Comparison of ENCODE assay signal across 7 mouse cellular contexts in the genomic region with DNA sequence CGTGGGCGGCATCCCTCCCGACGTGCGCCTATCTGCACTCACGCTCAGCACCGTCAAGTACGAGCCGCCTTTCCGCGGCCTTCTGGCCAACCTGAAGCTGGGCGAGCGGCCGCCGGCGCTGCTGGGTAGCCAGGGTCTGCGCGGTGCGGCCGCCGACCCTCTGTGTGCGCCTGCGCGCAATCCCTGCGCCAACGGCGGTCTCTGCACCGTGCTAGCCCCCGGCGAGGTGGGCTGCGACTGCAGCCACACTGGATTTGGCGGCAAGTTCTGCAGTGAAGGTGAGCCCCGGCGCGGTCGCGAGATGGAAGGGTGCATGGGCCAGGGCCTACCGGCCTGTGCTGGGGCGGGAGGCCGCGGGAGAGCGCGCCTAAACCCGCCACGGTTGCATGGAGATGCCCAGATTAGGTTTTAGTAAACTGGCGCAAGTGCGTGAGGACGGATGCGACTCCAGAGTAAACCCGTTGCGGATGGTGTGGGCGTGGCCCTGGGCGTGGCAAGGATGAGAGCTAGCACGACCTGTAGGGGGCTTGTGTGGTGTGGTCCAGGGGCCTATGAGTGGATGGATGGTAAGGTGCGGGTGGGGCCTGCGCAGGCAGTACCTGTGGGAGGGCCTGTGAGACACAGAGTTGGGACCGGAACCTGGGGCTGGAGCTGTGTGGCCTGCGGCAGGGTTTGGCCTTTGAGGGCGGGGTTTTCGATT. TPM values are rescaled to one million over a fixed set of nuclear protein-coding genes. Genes with fewer than 3 reads are reported as not detected.
DNase-seq lines count a peak whose midpoint lies in the region; ATAC-seq and TF ChIP-seq lines count a peak whose summit lies in the region.

No protein-coding gene starts in this region.

- no peak for ATAC-seq in forebrain, postnatal 0 days
- ATAC-seq in liver, postnatal 0 days: no peak
- ATAC-seq in stomach, embryonic 15.5 days (ENCODE audit: insufficient read depth, low FRiP score, low read depth): no peak

- peak overlapping the region; percentile 54 for H3K4me2 ChIP-seq in forebrain, postnatal 0 days (ENCODE audit: low read depth)
- H3K4me2 ChIP-seq in liver, postnatal 0 days (ENCODE audit: low read depth, low read length): no peak overlapping the region
- H3K4me2 ChIP-seq in stomach, embryonic 15.5 days: peak overlapping the region; percentile 59

- H3K4me1 ChIP-seq in E14TG2a.4 (replicated peaks; ENCODE audit: low read depth, low read length): peaks cover 61% of the 10 kb centered on the region
- H3K4me1 ChIP-seq in forebrain, postnatal 0 days (ENCODE audit: insufficient read depth): peaks cover 47% of the 10 kb centered on the region
- H3K4me1 ChIP-seq in liver, postnatal 0 days (ENCODE audit: insufficient read depth): peaks cover 11% of the 10 kb centered on the region
- peaks cover 16% of the 10 kb centered on the region for H3K4me1 ChIP-seq in stomach, embryonic 15.5 days

- peak; percentile 16; the same call in 1 of the 2 replicates for TF ChIP-seq CTCF in E14TG2a.4 (conservative IDR thresholded peaks at IDR 0.05; ENCODE audit: low read length)
- TF ChIP-seq CTCF in forebrain, postnatal 0 days (IDR thresholded peaks at IDR 0.05; ENCODE audit: low read depth): peak; percentile 48
- no peak for TF ChIP-seq CTCF in liver, postnatal 0 days (IDR thresholded peaks at IDR 0.05; ENCODE audit: low read depth)

- H3K9ac ChIP-seq in forebrain, postnatal 0 days: peak overlapping the region; percentile 47
- H3K9ac ChIP-seq in liver, postnatal 0 days (replicated peaks): no peak overlapping the region
- H3K9ac ChIP-seq in stomach, embryonic 15.5 days: no peak overlapping the region

- no peak for TF ChIP-seq EP300 in liver, postnatal 0 days (IDR thresholded peaks at IDR 0.05; ENCODE audit: low read depth)

- H3K27me3 ChIP-seq in E14TG2a.4 (ENCODE audit: insufficient read depth, low read length): peaks cover 47% of the 10 kb centered on the region
- no peaks in the 10 kb centered on the region for H3K27me3 ChIP-seq in forebrain, postnatal 0 days (ENCODE audit: insufficient read depth, low read length)
- peaks cover 65% of the 10 kb centered on the region for H3K27me3 ChIP-seq in liver, postnatal 0 days (ENCODE audit: insufficient read depth, low read length)
- peaks cover 82% of the 10 kb centered on the region for H3K27me3 ChIP-seq in stomach, embryonic 15.5 days (replicated peaks)

- H3K9me3 ChIP-seq in E14TG2a.4 (ENCODE audit: low read length): no peaks in the 10 kb centered on the region
- no peaks in the 10 kb centered on the region for H3K9me3 ChIP-seq in forebrain, postnatal 0 days (ENCODE audit: low read length)
- H3K9me3 ChIP-seq in liver, postnatal 0 days (ENCODE audit: low read length): no peaks in the 10 kb centered on the region
- H3K9me3 ChIP-seq in stomach, embryonic 15.5 days: no peaks in the 10 kb centered on the region

- H3K27ac ChIP-seq in forebrain, postnatal 0 days (ENCODE audit: low read depth, low read length): 0 out of 2 replicates have a peak overlapping the region, but pooled peaks have one; percentile 15
- H3K27ac ChIP-seq in liver, postnatal 0 days (ENCODE audit: low read depth): no peak overlapping the region
- H3K27ac ChIP-seq in stomach, embryonic 15.5 days: no peak overlapping the region

- DNase-seq in CD4-positive helper T cell, adult 2 months (ENCODE audit: low read depth, low spot score): peak; percentile 71
- no peak for DNase-seq in forebrain, postnatal 0 days
- peak; percentile 57 for DNase-seq in liver, postnatal 0 days
- no peak for DNase-seq in frontal cortex, adult 2 months (ENCODE audit: extremely low spot score in 1 of 2, low spot score in 1 of 2)
- DNase-seq in layer of hippocampus, postnatal 25 days (ENCODE audit: extremely low spot score in 1 of 2, low spot score in 1 of 2): no peak

- H3K36me3 ChIP-seq in E14TG2a.4 (ENCODE audit: insufficient read depth, low read length): no peaks in the 10 kb centered on the region
- peaks cover 12% of the 10 kb centered on the region; the same call in 1 of the 2 replicates for H3K36me3 ChIP-seq in forebrain, postnatal 0 days (ENCODE audit: insufficient read depth)
- H3K36me3 ChIP-seq in liver, postnatal 0 days (replicated peaks; ENCODE audit: insufficient read depth, low read length): no peaks in the 10 kb centered on the region
- H3K36me3 ChIP-seq in stomach, embryonic 15.5 days: no peaks in the 10 kb centered on the region

- H3K4me3 ChIP-seq in E14TG2a.4 (replicated peaks; ENCODE audit: low read length): peak overlapping the region; percentile 86
- H3K4me3 ChIP-seq in forebrain, postnatal 0 days (ENCODE audit: low read depth, low read length): peak overlapping the region; percentile 29
- peak overlapping the region; percentile 17; the same call in 1 of the 2 replicates for H3K4me3 ChIP-seq in liver, postnatal 0 days (ENCODE audit: low read depth, low read length)
- peak overlapping the region; percentile 32 for H3K4me3 ChIP-seq in stomach, embryonic 15.5 days (replicated peaks)

- WGBS in forebrain, postnatal 0 days: 6% methylated on average over 60 of the region's 60 CpGs
- WGBS in liver, postnatal 0 days (ENCODE audit: insufficient replicate concordance): 2% methylated on average over 60 of the region's 60 CpGs
- WGBS in stomach, embryonic 15.5 days: under 1% methylated on average over 60 of the region's 60 CpGs

RNA-seq across cellular contexts. Expression of gene Nrxn2, which starts 10.1 kb away (rescaled TPM):
- 213 and 256 TPM in 2 replicates for total RNA-seq in forebrain, postnatal 0 days (2014; rRNA removed)
- 45.1 and 49.4 TPM in 2 replicates for polyA plus RNA-seq in forebrain, postnatal 0 days (2015; fragmentation: Nextera tagmentation; extraction: Ambion mirVana)
- polyA plus RNA-seq in liver, postnatal 0 days (2015; fragmentation: Nextera tagmentation; extraction: Ambion mirVana): 0.96 and 0.97 TPM in 2 replicates
- polyA plus RNA-seq in stomach, embryonic 15.5 days (2015; fragmentation: Nextera tagmentation; extraction: Ambion mirVana): 1.4 and 2.7 TPM in 2 replicates
- 393 and 395 TPM in 2 replicates for polyA plus RNA-seq in frontal cortex, adult 2 months (2012; rRNA removed)
- 100 to 1,000 TPM; 404 to 465 TPM for total RNA-seq in layer of hippocampus, postnatal 25 days (2021)

RNA-seq across cellular contexts. Expression of gene Rasgrp2, which starts 29.5 kb away (rescaled TPM):
- total RNA-seq in forebrain, postnatal 0 days (2014; rRNA removed): 125 and 170 TPM in 2 replicates
- polyA plus RNA-seq in forebrain, postnatal 0 days (2015; fragmentation: Nextera tagmentation; extraction: Ambion mirVana): 130 and 150 TPM in 2 replicates
- polyA plus RNA-seq in liver, postnatal 0 days (2015; fragmentation: Nextera tagmentation; extraction: Ambion mirVana): 90.7 and 93.5 TPM in 2 replicates
- polyA plus RNA-seq in stomach, embryonic 15.5 days (2015; fragmentation: Nextera tagmentation; extraction: Ambion mirVana): 55.8 and 57.6 TPM in 2 replicates
- polyA plus RNA-seq in frontal cortex, adult 2 months (2012; rRNA removed): 70.0 and 74.0 TPM in 2 replicates
- total RNA-seq in layer of hippocampus, postnatal 25 days (2021): 10 to 100 TPM; 29.3 to 29.8 TPM

RNA-seq across cellular contexts. Expression of gene Pygm, which starts 44.5 kb away (rescaled TPM):
- 6.2 and 8.8 TPM in 2 replicates for total RNA-seq in forebrain, postnatal 0 days (2014; rRNA removed)
- 4.7 and 7.6 TPM in 2 replicates for polyA plus RNA-seq in forebrain, postnatal 0 days (2015; fragmentation: Nextera tagmentation; extraction: Ambion mirVana)
- polyA plus RNA-seq in liver, postnatal 0 days (2015; fragmentation: Nextera tagmentation; extraction: Ambion mirVana): 2.5 and 8.9 TPM in 2 replicates
- polyA plus RNA-seq in stomach, embryonic 15.5 days (2015; fragmentation: Nextera tagmentation; extraction: Ambion mirVana): 10.3 and 12.8 TPM in 2 replicates
- 39.0 and 54.8 TPM in 2 replicates for polyA plus RNA-seq in frontal cortex, adult 2 months (2012; rRNA removed)
- total RNA-seq in layer of hippocampus, postnatal 25 days (2021): 10 to 100 TPM; 26.6 to 32.3 TPM

Comparison
In these comparisons a context has a peak if more than half of its experiments do, and no peak if none do; other contexts are left out.
1. DNase-seq: peak in CD4-positive helper T cell, adult 2 months (single experiment) and liver, postnatal 0 days (single experiment); none in forebrain, postnatal 0 days (single experiment), frontal cortex, adult 2 months (0 of 2) and layer of hippocampus, postnatal 25 days (0 of 2).
2. H3K4me3 ChIP-seq: peak in every context shown above with its lines; median percentile 86 in E14TG2a.4; 32 in stomach, embryonic 15.5 days; 29 in forebrain, postnatal 0 days; 17 in liver, postnatal 0 days.
3. RNA of gene Nrxn2, which starts 10.1 kb away (polyA plus RNA-seq): 393 to 395 TPM in frontal cortex, adult 2 months and 45.1 to 49.4 TPM in forebrain, postnatal 0 days; 1.4 to 2.7 TPM in stomach, embryonic 15.5 days and 0.96 to 0.97 TPM in liver, postnatal 0 days; every median in the first group is over 10 times any median in the second.